Mouse (Mus musculus) kidney, adult 2 months (tissue): ENCODE measurements around the gene Gm49318. TPM values are rescaled to one million over a fixed set of nuclear protein-coding genes. Genes with fewer than 3 reads are reported as not detected.

ENCODE experiments used
- DNase-seq: peaks from one replicate; pipeline ENCODE4 v3.0.0; 2021
- H3K27ac ChIP-seq: fragments of 200-500 bp; 2 replicates; pipeline ENCODE4 v1.5.1; 2012; ENCODE audit warnings: low read depth, low read length, control low read depth, inconsistent platforms; ENCODE audit not compliant: insufficient read depth
- H3K27me3 ChIP-seq: fragments of 200-500 bp; replicated peaks from 2 replicates; pipeline ENCODE4 v1.6.1; 2012; ENCODE audit warnings: mild to moderate bottlenecking, moderate library complexity, low read length, inconsistent platforms; ENCODE audit not compliant: control insufficient read depth, insufficient read depth
- H3K36me3 ChIP-seq: fragments of 200-500 bp; 2 replicates; pipeline ENCODE4 v1.6.1; 2012; ENCODE audit warnings: mild to moderate bottlenecking, moderate library complexity, low read length, inconsistent platforms; ENCODE audit not compliant: control insufficient read depth, insufficient read depth
- H3K4me1 ChIP-seq: fragments of 200-500 bp; 2 replicates; pipeline ENCODE4 v1.6.1; 2011; ENCODE audit warnings: low read length; ENCODE audit not compliant: control insufficient read depth, insufficient read depth
- H3K4me3 ChIP-seq: fragments of 200-500 bp; 2 replicates; pipeline ENCODE4 v1.5.1; 2011; ENCODE audit warnings: mild to moderate bottlenecking, low read depth, low read length, control low read depth; ENCODE audit not compliant: insufficient read depth
- CTCF ChIP-seq: fragments of 200-500 bp; conservative IDR thresholded peaks from 2 replicates; pipeline ENCODE4 v1.5.1; 2011; ENCODE audit warnings: low read depth, mild to moderate bottlenecking, control low read depth, low read length, moderate library complexity, mixed read lengths; ENCODE audit not compliant: insufficient read depth, insufficient read length
- POLR2A ChIP-seq: fragments of 200-500 bp; IDR thresholded peaks from one replicate; pipeline ENCODE4 v1.6.1; 2011; ENCODE audit warnings: low read depth, low read length, control low read depth
- WGBS: fragments of 180-500 bp; shearing (Covaris S2); methylation state at CpG from one replicate; pipeline ENCODE4 v1.1.7; 2018; 5-methylcytosine and 5-hydroxymethylcytosine counted together
- polyA plus RNA-seq: library from polyadenylated mRNA; depleted of rRNA; stranded (reverse); fragments of >200 nt; gene quantifications from 2 replicates; pipeline ENCODE4 v1.2.3, GENCODE M21; 2012

The Gm49318 gene
- polyA plus RNA-seq, 1 experiment: not detected

GRCm38 (mm10) chr9:22057031-22057517 is 14.0 kb downstream of the Gm49318 start:
- Histone ChIP-seq H3K4me3 (no peak overlapping the region), H3K27me3 (no peaks in the 10 kb centered on the region), H3K4me1 (no peaks in the 10 kb centered on the region; the same call in 1 of the 2 replicates), H3K27ac (no peak overlapping the region), H3K36me3 (no peaks in the 10 kb centered on the region; the same call in 1 of the 2 replicates)
- no peak for DNase-seq
- TF ChIP-seq CTCF: no peak
- TF ChIP-seq POLR2A: no peak
- 89% methylated on average over 9 of the region's 9 CpGs for WGBS

GRCm38 (mm10) chr9:22056303-22056910 is 14.7 kb downstream of the Gm49318 start:
- no peaks in the 10 kb centered on the region; the same call in 1 of the 2 replicates for H3K36me3 ChIP-seq
- DNase-seq: peak; percentile 74
- TF ChIP-seq POLR2A: no peak
- TF ChIP-seq CTCF: no peak
- H3K27me3 ChIP-seq: peaks cover 3% of the 10 kb centered on the region
- 61% methylated on average over 9 of the region's 9 CpGs for WGBS
- no peak overlapping the region for H3K27ac ChIP-seq
- no peak overlapping the region for H3K4me3 ChIP-seq
- H3K4me1 ChIP-seq: no peaks in the 10 kb centered on the region; the same call in 1 of the 2 replicates

- Histone ChIP-seq H3K4me1 (no peaks in the 10 kb centered on the region; the same call in 1 of the 2 replicates), H3K36me3 (no peaks in the 10 kb centered on the region; the same call in 1 of the 2 replicates), H3K27me3 (peaks cover 4% of the 10 kb centered on the region), H3K4me3 (no peak overlapping the region), H3K27ac (no peak overlapping the region)
- no peak for DNase-seq
- no peak for TF ChIP-seq POLR2A
- no peak for TF ChIP-seq CTCF
- 42% methylated on average over 29 of the region's 29 CpGs for WGBS
Observed at GRCm38 (mm10) chr9:22055713-22056112, 15.3 kb downstream of the Gm49318 start.

- WGBS: 1% methylated on average over 32 of the region's 32 CpGs
- DNase-seq: peak; percentile 83
Observed at GRCm38 (mm10) chr9:22054411-22055076, 16.5 kb downstream of the Gm49318 start.

GRCm38 (mm10) chr9:22053657-22054056 is 17.4 kb downstream of the Gm49318 start:
- Histone ChIP-seq H3K4me1 (no peaks in the 10 kb centered on the region; the same call in 1 of the 2 replicates), H3K27me3 (peaks cover 4% of the 10 kb centered on the region), H3K36me3 (no peaks in the 10 kb centered on the region; the same call in 1 of the 2 replicates), H3K4me3 (no peak overlapping the region), H3K27ac (no peak overlapping the region)
- 29% methylated on average over 6 of the region's 7 CpGs for WGBS
- no peak for TF ChIP-seq POLR2A
- no peak for TF ChIP-seq CTCF
- DNase-seq: no peak

More at GRCm38 (mm10) chr9:22054411-22055076, 16.5 kb downstream of the Gm49318 start:
- H3K4me3 ChIP-seq: no peak overlapping the region
- TF ChIP-seq POLR2A: no peak
- peak; percentile 75 for TF ChIP-seq CTCF
- peaks cover 4% of the 10 kb centered on the region for H3K27me3 ChIP-seq
- H3K36me3 ChIP-seq: no peaks in the 10 kb centered on the region; the same call in 1 of the 2 replicates
- H3K27ac ChIP-seq: no peak overlapping the region
- H3K4me1 ChIP-seq: no peaks in the 10 kb centered on the region; the same call in 1 of the 2 replicates

- Histone ChIP-seq H3K27me3 (peaks cover 4% of the 10 kb centered on the region), H3K4me3 (0 out of 2 replicates have a peak within 1 kb of the TSS, but pooled peaks have one; percentile 7), H3K36me3 (no peaks in the 10 kb centered on the region), H3K4me1 (no peaks in the 10 kb centered on the region; the same call in 1 of the 2 replicates), H3K27ac (no peak within 1 kb of the TSS)
- TF ChIP-seq CTCF (no peak), POLR2A (no peak)
- 3% methylated on average over 27 of the region's 28 CpGs for WGBS
- no peak for DNase-seq
Observed at GRCm38 (mm10) chr9:22051958-22052254, 19.2 kb downstream of the Gm49318 start, which contains the start of gene Elavl3. TSS of gene Elavl3 (minus strand) at chr9:22052023.

- H3K27ac ChIP-seq: no peak overlapping the region
- DNase-seq: no peak
- TF ChIP-seq CTCF (no peak), POLR2A (no peak)
- 2% methylated on average over 66 of the region's 67 CpGs for WGBS
- H3K4me3 ChIP-seq: 0 out of 2 replicates have a peak overlapping the region, but pooled peaks have one; percentile 7
- peaks cover 4% of the 10 kb centered on the region for H3K27me3 ChIP-seq
- no peaks in the 10 kb centered on the region for H3K36me3 ChIP-seq
- H3K4me1 ChIP-seq: no peaks in the 10 kb centered on the region; the same call in 1 of the 2 replicates
Observed at GRCm38 (mm10) chr9:22051161-22051957, 19.7 kb downstream of the Gm49318 start.
